In genomic region chr1:106316641-106317304, GRCm38 (mm10) we compare ENCODE assay signal across 8 mouse cellular contexts.
DNase-seq lines count a peak whose midpoint lies in the region.

No protein-coding gene starts in this region.

- H3K27me3 ChIP-seq in heart, embryonic 10.5 days (ENCODE audit: insufficient read depth, poor library complexity, severe bottlenecking), result no peaks in the 10 kb centered on the region

- peak overlapping the region; percentile 16; the same call in 1 of the 2 replicates for H3K27ac ChIP-seq in heart, embryonic 10.5 days

- 70% methylated on average over 4 of the region's 4 CpGs for WGBS in heart, embryonic 10.5 days

- peaks cover 12% of the 10 kb centered on the region; the same call in 1 of the 2 replicates for H3K4me1 ChIP-seq in heart, embryonic 10.5 days

- H3K9me3 ChIP-seq in heart, embryonic 10.5 days, result no peaks in the 10 kb centered on the region

- no peak overlapping the region for H3K4me3 ChIP-seq in heart, embryonic 10.5 days

- DNase-seq in 3134 (ENCODE audit: extremely low read depth, insufficient read length, low spot score), result peak; percentile 76
- DNase-seq in CD4-positive, CD25-positive, alpha-beta regulatory T cell, adult 2 months (ENCODE audit: low read depth, low spot score), result peak; percentile 23
- no peak for DNase-seq in heart, embryonic 10.5 days (ENCODE audit: low spot score)
- peak; percentile 53 for DNase-seq in kidney, postnatal 14 days
- DNase-seq in thymus, postnatal 10 days (ENCODE audit: low spot score in 2 of 2), result no peak
- DNase-seq in urinary bladder, postnatal 4 days (ENCODE audit: low spot score in 2 of 2), result no peak
- no peak for DNase-seq in layer of hippocampus, postnatal 10 days (ENCODE audit: low spot score in 2 of 2)
- DNase-seq in cerebellum, postnatal 25 days, result no peak

- peaks cover 3% of the 10 kb centered on the region; the same call in 1 of the 2 replicates for H3K36me3 ChIP-seq in heart, embryonic 10.5 days

Comparison
In these comparisons a context has a peak if more than half of its experiments do, and no peak if none do; other contexts are left out.
1. DNase-seq: peak in 3134 (single experiment), CD4-positive, CD25-positive, alpha-beta regulatory T cell, adult 2 months (single experiment) and kidney, postnatal 14 days (single experiment); none in heart, embryonic 10.5 days (single experiment), thymus, postnatal 10 days (0 of 2), urinary bladder, postnatal 4 days (0 of 2), layer of hippocampus, postnatal 10 days (0 of 2) and cerebellum, postnatal 25 days (0 of 2).